Mouse (Mus musculus) midbrain, embryonic 10.5 days (tissue): ENCODE measurements around the gene Map2k3. TPM values are rescaled to one million over a fixed set of nuclear protein-coding genes. Genes with fewer than 3 reads are reported as not detected.

ENCODE experiments used
- DNase-seq: peaks from one replicate; pipeline ENCODE4 v3.0.0-alpha.2; 2017; ENCODE audit warnings: low spot score
- H3K27ac ChIP-seq: fragments of 300-500 bp; sonication (generic); replicated peaks from 2 replicates; pipeline ENCODE4 v1.5.1; 2016; ENCODE audit warnings: mild to moderate bottlenecking
- H3K27me3 ChIP-seq: fragments of 300-500 bp; sonication (generic); 2 replicates; pipeline ENCODE4 v1.6.1; 2016; ENCODE audit warnings: low read depth, mild to moderate bottlenecking; ENCODE audit not compliant: poor library complexity, severe bottlenecking
- H3K36me3 ChIP-seq: fragments of 300-500 bp; sonication (generic); 2 replicates; pipeline ENCODE4 v1.6.1; 2016; ENCODE audit warnings: mild to moderate bottlenecking, moderate library complexity
- H3K4me1 ChIP-seq: fragments of 300-500 bp; sonication (generic); 2 replicates; pipeline ENCODE4 v1.6.1; 2016
- H3K4me3 ChIP-seq: fragments of 300-500 bp; sonication (generic); 2 replicates; pipeline ENCODE4 v1.5.1; 2016; ENCODE audit warnings: mild to moderate bottlenecking, moderate library complexity
- H3K9me3 ChIP-seq: fragments of 300-500 bp; sonication (generic); replicated peaks from 2 replicates; pipeline ENCODE4 v1.6.1; 2016; ENCODE audit warnings: mild to moderate bottlenecking
- WGBS: fragments of 180-500 bp; shearing (Covaris S2); methylation state at CpG from one replicate; pipeline ENCODE4 v1.1.7; 2016; 5-methylcytosine and 5-hydroxymethylcytosine counted together
- polyA plus RNA-seq: library from polyadenylated mRNA; unstranded; fragments of >200 nt; fragmentation: Nextera tagmentation; extraction: Ambion mirVana; gene quantifications from 2 replicates; pipeline ENCODE4 v1.2.1, GENCODE M21; 2016

Gene Map2k3
- polyA plus RNA-seq, 1 experiment from 2014 or later = 65.1 TPM

DNA sequence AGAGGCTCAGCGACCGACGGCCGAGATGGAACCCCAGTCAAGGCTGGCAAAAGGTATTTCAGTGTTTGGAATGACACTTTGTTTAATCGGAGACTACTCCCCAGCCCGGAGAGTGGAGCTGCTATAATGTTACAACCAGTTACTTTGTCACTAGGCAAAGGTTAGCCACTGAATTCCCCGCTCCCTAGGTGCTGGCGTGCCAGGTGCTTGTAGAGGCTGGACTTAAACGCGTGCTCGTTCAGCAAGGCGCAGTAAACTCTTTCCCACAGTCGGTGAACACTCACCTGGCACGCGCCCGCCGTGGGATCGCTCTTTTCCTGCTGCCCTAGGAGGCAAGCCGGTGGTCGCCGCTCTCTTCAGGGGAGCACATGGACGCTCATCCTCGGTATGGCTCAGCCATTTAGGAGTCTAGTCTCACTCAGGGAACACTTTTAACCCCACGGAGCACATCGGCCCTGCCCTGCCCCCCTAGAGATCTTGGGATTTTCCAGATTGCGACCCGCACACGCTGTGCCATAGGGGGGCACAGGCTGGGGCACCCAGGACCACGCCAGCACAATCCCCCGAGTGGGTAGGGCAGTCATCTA lies 458 bp upstream of the Map2k3 start:
- H3K27me3 ChIP-seq = no peaks in the 10 kb centered on the region; the same call in 1 of the 2 replicates
- peaks cover 57% of the 10 kb centered on the region for H3K4me1 ChIP-seq
- H3K27ac ChIP-seq = peak overlapping the region; percentile 88

DNA sequence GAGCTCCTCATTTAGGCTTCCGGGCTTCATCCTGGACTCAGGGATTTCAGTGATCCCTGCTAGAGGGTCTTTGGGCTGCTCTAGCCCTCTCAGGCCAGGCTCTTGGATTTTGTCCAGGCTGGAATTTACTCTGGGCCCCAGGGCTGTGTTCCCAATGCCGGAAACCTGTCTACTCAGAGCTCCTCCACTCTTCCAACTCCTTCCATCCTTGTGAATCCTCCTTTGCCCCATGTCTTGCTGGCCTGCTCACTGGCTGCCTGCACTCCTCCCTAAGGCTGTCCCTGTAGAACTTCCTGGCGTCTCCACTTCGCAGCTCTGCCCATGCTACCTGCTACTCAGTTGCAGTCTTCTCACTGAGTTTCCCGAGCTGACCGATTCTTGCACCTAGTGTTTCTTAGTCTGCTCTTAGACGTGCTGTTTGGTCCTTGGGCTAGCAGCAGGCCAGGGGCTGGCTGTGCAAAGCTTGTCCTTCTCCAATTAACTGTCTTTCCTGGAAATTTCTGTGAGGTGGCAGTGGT lies 729 bp downstream of the Map2k3 start:
- Histone ChIP-seq H3K27me3 (no peaks in the 10 kb centered on the region; the same call in 1 of the 2 replicates), H3K36me3 (peaks cover 11% of the 10 kb centered on the region), H3K4me1 (peaks cover 56% of the 10 kb centered on the region), H3K9me3 (no peaks in the 10 kb centered on the region), H3K4me3 (peak overlapping the region; percentile 91), H3K27ac (peak overlapping the region; percentile 88)
- DNase-seq = no peak
- 12% methylated on average over 7 of the region's 7 CpGs for WGBS

More for the DNA sequence above, 458 bp upstream of the Map2k3 start:
- Histone ChIP-seq H3K9me3 (no peaks in the 10 kb centered on the region), H3K4me3 (peak overlapping the region; percentile 91), H3K36me3 (peaks cover 11% of the 10 kb centered on the region)
- 4% methylated on average over 30 of the region's 30 CpGs for WGBS
- no peak for DNase-seq

DNA sequence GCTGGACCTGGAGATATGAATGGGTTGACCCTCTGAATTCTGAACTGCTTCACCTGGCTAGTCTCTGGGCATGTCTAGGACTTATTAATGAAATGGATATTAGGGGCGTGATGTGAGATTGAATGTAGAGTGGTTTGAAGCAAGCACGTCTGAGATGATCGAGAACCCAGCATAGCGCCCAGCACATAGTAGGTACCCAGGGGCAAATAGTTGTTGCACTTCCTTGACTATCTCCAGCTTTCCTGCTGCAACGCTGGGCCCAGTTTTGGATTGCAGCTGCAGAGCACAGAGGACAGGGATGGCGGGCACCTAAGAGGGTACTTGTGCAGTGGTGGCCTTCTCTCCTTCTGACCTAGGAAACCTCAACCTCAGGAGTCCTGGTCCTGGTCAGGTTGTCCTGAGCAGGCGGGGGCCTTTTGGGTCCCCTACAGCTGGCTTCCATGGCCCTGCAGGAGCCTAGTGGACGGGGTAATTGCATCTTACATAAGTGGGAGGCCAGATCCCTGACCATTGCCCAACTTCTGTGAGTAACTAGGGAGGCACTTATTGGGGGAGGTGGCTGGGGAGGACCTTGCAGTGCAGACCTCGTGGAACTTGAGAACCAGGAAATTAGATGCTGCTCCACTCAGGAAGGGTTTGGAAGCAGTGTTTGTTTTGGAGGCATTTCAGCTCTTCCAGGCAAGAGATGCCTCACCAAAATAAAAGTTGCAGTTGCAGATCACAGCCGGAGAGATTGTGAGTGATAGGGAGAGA lies 1.5 kb downstream of the Map2k3 start:
- Histone ChIP-seq H3K4me1 (peaks cover 51% of the 10 kb centered on the region), H3K9me3 (no peaks in the 10 kb centered on the region), H3K27ac (no peak overlapping the region), H3K27me3 (no peaks in the 10 kb centered on the region; the same call in 1 of the 2 replicates), H3K4me3 (peak overlapping the region; percentile 91), H3K36me3 (peaks cover 11% of the 10 kb centered on the region)
- DNase-seq = no peak
- 89% methylated on average over 10 of the region's 10 CpGs for WGBS

DNA sequence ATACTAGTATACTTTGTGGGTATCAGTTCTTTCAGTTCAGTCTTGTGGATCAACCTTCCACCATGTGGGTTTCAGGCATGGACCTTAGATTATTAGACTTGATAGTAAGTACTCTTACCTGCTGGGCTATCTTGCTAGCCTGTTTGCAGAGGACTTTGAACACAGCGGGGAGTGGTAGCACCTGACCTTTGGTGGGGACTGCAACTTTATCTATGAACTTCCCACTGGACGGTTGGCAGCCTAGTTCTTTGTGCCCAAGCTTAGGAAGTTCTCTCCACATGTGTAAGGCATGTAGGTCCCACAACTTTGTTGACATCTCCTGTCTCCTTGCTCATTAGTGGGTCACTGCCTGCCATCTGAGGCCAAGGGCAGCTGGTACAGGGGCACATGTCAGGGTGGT lies 3.0 kb downstream of the Map2k3 start:
- DNase-seq = no peak
- H3K36me3 ChIP-seq = peaks cover 16% of the 10 kb centered on the region
- H3K9me3 ChIP-seq = no peaks in the 10 kb centered on the region
- H3K27me3 ChIP-seq = no peaks in the 10 kb centered on the region; the same call in 1 of the 2 replicates
- H3K27ac ChIP-seq = no peak overlapping the region
- 82% methylated on average over 2 of the region's 2 CpGs for WGBS
- peaks cover 51% of the 10 kb centered on the region for H3K4me1 ChIP-seq
- no peak overlapping the region for H3K4me3 ChIP-seq

DNA sequence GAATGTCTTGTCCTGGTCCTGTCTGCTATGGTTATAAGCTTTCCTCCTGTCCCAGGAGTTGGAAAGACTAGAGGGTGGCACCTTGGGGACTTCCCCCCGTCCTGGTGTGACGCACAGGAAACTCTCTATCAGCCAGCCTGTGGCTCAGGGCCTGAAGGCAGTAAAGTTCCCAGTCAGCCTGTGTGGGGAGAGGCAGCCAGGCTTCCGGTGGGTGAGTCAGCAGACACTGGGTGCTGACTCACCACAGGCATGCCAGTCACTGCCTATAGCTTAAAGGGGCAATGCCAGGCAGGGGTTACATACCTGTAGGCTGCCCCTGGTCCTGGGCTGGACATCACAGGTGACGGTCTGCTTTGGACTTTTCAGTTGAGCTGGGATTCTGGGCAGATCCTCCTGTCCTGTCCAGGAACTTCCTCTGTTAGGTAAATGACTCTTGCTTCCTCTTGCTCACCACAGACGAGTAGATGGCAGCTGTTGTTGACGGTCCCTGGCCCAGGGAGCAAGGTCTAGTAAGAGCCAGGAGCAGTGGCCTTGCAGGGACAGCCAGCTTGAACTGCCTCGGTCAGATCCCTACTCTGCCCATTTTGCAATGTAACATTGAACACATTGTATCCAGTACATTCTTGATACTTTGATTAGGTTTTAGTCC lies 3.6 kb downstream of the Map2k3 start:
- Histone ChIP-seq H3K36me3 (peaks cover 16% of the 10 kb centered on the region), H3K27me3 (no peaks in the 10 kb centered on the region; the same call in 1 of the 2 replicates), H3K27ac (no peak overlapping the region), H3K4me1 (peaks cover 48% of the 10 kb centered on the region), H3K9me3 (no peaks in the 10 kb centered on the region), H3K4me3 (0 out of 2 replicates have a peak overlapping the region, but pooled peaks have one; percentile 11)
- 85% methylated on average over 7 of the region's 7 CpGs for WGBS
- no peak for DNase-seq

DNA sequence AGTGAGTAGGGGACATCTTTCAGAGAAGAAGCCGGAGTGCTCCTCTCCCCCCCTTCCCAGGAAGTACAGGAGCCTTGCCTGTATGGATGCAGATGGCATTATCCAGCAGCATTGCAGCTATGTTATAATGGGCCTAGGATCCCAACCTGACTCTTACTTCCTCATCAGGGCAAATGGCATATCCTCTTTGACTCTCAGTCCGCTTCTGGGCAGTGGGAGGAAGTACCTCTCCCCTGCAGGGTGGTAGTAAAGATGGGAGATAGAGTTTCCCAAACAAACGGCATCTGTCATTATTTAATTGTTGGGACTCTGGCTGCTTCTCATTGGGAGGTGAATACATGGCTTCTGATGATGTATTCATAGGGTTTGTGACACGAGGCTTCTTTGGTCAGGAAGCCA lies 4.1 kb downstream of the Map2k3 start:
- H3K4me3 ChIP-seq = no peak overlapping the region
- peaks cover 48% of the 10 kb centered on the region for H3K4me1 ChIP-seq
- 87% methylated on average over 4 of the region's 4 CpGs for WGBS
- DNase-seq = no peak
- H3K9me3 ChIP-seq = no peaks in the 10 kb centered on the region
- no peaks in the 10 kb centered on the region; the same call in 1 of the 2 replicates for H3K27me3 ChIP-seq
- H3K27ac ChIP-seq = no peak overlapping the region
- H3K36me3 ChIP-seq = peaks cover 16% of the 10 kb centered on the region

DNA sequence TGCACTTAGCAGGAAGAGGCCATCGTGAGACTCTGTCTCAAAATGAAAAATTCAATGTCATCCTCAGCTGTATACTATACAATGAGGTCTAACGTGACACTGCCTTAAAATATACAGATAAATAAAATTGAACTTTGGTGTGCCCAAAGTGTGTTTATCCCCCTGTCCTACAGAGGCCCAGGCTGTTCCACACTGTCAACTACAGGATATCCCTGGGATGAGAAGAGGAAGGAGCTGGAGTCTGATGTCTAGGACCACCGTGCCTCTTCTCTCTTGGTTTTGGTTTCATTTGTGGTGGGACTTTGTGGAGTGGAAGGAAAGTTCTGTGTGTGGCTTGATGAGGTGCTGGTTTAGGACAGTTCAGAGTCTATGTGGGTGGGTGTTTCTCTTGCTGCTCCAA lies 5.8 kb downstream of the Map2k3 start:
- Histone ChIP-seq H3K36me3 (peaks cover 25% of the 10 kb centered on the region), H3K27me3 (no peaks in the 10 kb centered on the region), H3K27ac (no peak overlapping the region), H3K4me1 (peaks cover 49% of the 10 kb centered on the region), H3K9me3 (no peaks in the 10 kb centered on the region), H3K4me3 (no peak overlapping the region)
- no peak for DNase-seq
- 94% methylated on average over 3 of the region's 3 CpGs for WGBS

DNA sequence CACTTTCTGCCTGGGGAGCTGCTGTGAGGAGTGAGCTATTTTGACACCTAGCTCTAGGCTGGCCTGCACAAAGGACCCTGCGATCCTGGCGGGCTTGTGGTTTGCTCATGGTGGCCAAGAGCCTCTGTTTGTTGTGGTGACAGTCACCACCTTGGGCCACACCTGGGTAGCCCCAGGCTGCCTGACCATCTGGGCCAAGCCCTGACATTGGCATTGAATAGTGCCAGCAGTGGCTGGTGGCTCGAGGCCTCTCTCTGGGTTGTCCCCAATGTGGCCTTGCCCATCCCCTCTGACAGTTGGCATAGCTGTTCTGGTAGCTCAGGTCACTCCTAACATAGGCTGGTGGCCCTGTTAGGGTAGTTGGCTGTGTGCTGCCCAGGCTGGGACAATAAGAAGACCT lies 7.7 kb downstream of the Map2k3 start:
- Histone ChIP-seq H3K4me3 (no peak overlapping the region), H3K4me1 (peaks cover 32% of the 10 kb centered on the region), H3K9me3 (no peaks in the 10 kb centered on the region), H3K27ac (no peak overlapping the region), H3K36me3 (peaks cover 40% of the 10 kb centered on the region), H3K27me3 (no peaks in the 10 kb centered on the region)
- 91% methylated on average over 3 of the region's 3 CpGs for WGBS
- no peak for DNase-seq

DNA sequence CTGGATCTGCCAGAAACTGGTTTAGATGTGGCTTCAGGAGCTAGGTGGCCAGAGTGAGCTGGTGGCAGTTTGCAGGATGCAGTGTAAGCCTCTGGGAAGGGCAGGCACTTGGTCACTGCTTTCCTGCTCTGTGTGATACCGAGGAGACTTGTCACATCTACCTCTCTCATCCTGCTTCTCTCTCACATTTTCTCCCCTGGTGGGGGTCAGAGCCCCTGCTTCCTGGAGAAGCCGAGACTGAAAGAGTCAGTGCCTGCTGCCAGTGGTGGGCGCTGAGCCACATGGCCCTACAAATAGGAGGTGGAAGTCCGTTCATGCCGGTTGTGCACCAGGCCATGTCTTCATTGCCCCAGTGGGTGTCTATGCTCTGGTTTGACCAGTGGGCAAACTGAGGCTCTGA lies 8.7 kb downstream of the Map2k3 start:
- 85% methylated on average over 5 of the region's 5 CpGs for WGBS
- H3K9me3 ChIP-seq = no peaks in the 10 kb centered on the region
- H3K36me3 ChIP-seq = peaks cover 41% of the 10 kb centered on the region
- no peak for DNase-seq
- H3K27ac ChIP-seq = peak overlapping the region; percentile 33; the same call in 1 of the 2 replicates
- no peak overlapping the region for H3K4me3 ChIP-seq
- no peaks in the 10 kb centered on the region for H3K27me3 ChIP-seq
- peaks cover 27% of the 10 kb centered on the region for H3K4me1 ChIP-seq

DNA sequence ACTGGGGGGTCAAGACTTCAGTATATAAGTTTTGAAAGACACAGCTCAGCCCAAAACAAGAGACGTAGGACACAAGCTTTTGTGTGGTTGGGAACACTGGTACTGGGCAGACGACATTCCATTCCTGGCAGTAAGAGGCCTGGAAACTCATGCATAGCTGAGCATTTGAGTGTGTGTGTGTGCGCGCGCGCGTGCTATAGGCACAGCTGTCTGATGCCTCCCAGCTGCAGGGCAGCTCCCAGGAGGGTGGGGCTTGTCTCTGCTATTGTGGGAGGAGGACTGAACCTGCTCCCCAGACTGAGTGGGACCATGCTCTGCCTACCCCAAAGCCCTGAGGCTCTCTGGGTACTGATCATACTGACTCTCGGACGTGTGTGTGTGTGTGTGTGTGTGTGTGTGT lies 9.5 kb downstream of the Map2k3 start:
- DNase-seq = peak; percentile 33
- Histone ChIP-seq H3K27me3 (no peaks in the 10 kb centered on the region), H3K9me3 (no peaks in the 10 kb centered on the region), H3K36me3 (peaks cover 50% of the 10 kb centered on the region), H3K4me3 (no peak overlapping the region), H3K4me1 (peaks cover 25% of the 10 kb centered on the region), H3K27ac (peak overlapping the region; percentile 38; the same call in 1 of the 2 replicates)
- 71% methylated on average over 9 of the region's 9 CpGs for WGBS

DNA sequence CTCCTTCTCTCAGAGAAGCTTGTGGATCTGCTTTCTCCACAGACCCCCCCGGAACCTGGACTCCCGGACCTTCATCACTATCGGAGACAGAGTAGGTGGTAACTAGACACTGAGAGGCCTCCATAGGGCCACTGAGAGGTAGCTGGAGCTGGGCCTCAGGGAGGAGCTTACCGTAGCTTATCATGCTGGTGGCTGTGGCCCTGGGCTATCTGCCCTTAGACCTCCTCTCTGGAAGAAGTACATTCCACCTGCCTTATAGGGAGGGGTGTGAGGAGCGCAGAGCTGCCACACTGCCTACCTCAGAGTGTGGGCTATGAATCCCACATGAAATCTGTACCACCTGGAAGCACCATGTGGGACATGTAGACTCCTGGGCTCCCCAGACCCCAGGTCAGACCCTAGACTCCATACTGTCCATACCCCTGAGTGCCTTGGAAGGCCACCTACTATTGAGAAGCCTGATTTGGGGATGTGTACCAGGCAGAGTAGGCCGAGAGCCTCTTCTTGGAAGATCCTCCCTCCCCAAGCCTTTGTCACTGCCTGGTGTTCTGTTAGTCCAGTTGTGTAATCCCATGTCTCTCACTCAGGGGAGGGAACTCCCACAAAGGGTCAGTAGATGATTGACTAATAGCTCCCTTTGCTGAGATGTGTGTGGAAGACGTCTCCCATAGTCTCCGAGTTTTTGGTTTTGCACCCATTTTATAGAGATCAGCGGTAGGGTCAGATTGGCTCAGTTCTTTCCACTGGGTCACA lies 10.6 kb downstream of the Map2k3 start:
- WGBS = 90% methylated on average over 9 of the region's 9 CpGs
- Histone ChIP-seq H3K4me1 (peaks cover 16% of the 10 kb centered on the region), H3K27ac (peak overlapping the region; percentile 38; the same call in 1 of the 2 replicates), H3K4me3 (0 out of 2 replicates have a peak overlapping the region, but pooled peaks have one; percentile 3), H3K36me3 (peaks cover 60% of the 10 kb centered on the region), H3K9me3 (no peaks in the 10 kb centered on the region), H3K27me3 (no peaks in the 10 kb centered on the region)
- DNase-seq = no peak

DNA sequence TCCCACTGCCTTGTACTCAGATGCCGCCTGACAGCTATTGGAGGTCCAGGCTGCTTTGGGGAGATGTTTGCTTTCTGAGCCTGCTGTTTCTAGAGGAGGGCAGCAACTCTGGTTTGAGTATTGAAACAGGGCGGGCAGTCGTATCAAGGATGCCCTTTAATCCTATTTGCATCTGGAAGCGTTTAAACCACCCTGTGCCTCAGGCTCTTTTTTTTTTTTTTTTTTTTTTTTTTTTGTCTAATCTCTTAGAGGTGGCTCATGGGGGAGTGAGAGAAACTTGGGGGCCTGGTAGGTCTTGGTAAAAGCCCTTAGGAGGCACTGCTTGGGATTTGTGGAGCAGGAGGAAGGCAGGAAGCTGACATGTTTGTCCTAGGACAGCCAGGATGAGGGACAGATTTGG lies 13.2 kb downstream of the Map2k3 start:
- Histone ChIP-seq H3K9me3 (no peaks in the 10 kb centered on the region), H3K27ac (no peak overlapping the region), H3K4me1 (peaks cover 16% of the 10 kb centered on the region), H3K36me3 (peaks cover 81% of the 10 kb centered on the region), H3K4me3 (no peak overlapping the region), H3K27me3 (no peaks in the 10 kb centered on the region)
- WGBS = 62% methylated on average over 4 of the region's 4 CpGs
- DNase-seq = no peak
